Mouse (Mus musculus) kidney, postnatal 0 days (tissue): Measurements from ENCODE around the gene Megf6. TPM values are rescaled to one million over a fixed set of nuclear protein-coding genes. Genes with fewer than 3 reads are reported as not detected.
A peak's percentile ranks its signal among the peaks of the same experiment; 100 is the strongest.

Experiments used
- ATAC-seq: fragments of 200-750 bp; cut with Nextera tagmentation; replicated peaks from 2 replicates; pipeline ENCODE4 v1.8.0; 2017; ENCODE audit warnings: low read depth, moderate number of reproducible peaks, moderate TSS enrichment, moderate library complexity; ENCODE audit not compliant: low FRiP score
- DNase-seq: peaks from one replicate; pipeline ENCODE4 v3.0.0-alpha.2; 2016; ENCODE audit warnings: low spot score
- H3K27ac ChIP-seq: fragments of 300-500 bp; sonication (generic); 2 replicates; pipeline ENCODE4 v1.5.1; 2014; ENCODE audit warnings: mild to moderate bottlenecking
- H3K27me3 ChIP-seq: fragments of 300-500 bp; sonication (generic); 2 replicates; pipeline ENCODE4 v1.6.1; 2014; ENCODE audit warnings: low read length, mixed read lengths; ENCODE audit not compliant: insufficient read depth
- H3K36me3 ChIP-seq: fragments of 300-500 bp; sonication (generic); 2 replicates; pipeline ENCODE4 v1.6.1; 2014; ENCODE audit warnings: low read length, mixed read lengths; ENCODE audit not compliant: insufficient read depth
- H3K4me1 ChIP-seq: fragments of 300-500 bp; sonication (generic); replicated peaks from 2 replicates; pipeline ENCODE4 v1.6.1; 2014; ENCODE audit warnings: antibody characterized with exemption, low read length, mixed read lengths; ENCODE audit not compliant: insufficient read depth
- H3K4me2 ChIP-seq: fragments of 300-500 bp; sonication (generic); 2 replicates; pipeline ENCODE4 v1.6.1; 2014; ENCODE audit warnings: mild to moderate bottlenecking, low read length, moderate library complexity, mixed read lengths
- H3K4me3 ChIP-seq: fragments of 300-500 bp; sonication (generic); replicated peaks from 2 replicates; pipeline ENCODE4 v1.5.1; 2014; ENCODE audit warnings: low read depth, low read length
- H3K9ac ChIP-seq: fragments of 300-500 bp; sonication (generic); 2 replicates; pipeline ENCODE4 v1.6.1; 2014; ENCODE audit warnings: low read depth, low read length
- H3K9me3 ChIP-seq: fragments of 300-500 bp; sonication (generic); replicated peaks from 2 replicates; pipeline ENCODE4 v1.6.1; 2016; ENCODE audit warnings: low read length, inconsistent platforms, mixed read lengths
- CTCF ChIP-seq: IDR thresholded peaks from 2 replicates; pipeline ENCODE4 v1.5.1; 2016; ENCODE audit warnings: antibody characterized with exemption, low read depth, mild to moderate bottlenecking, moderate library complexity
- WGBS: fragments of 180-500 bp; shearing (Covaris S2); extraction: QIAGEN DNeasy Blood & Tissue Kit; methylation state at CpG from one replicate; pipeline ENCODE4 v1.1.7; 2014; 5-methylcytosine and 5-hydroxymethylcytosine counted together
- polyA plus RNA-seq: library from polyadenylated mRNA; unstranded; fragments of >200 nt; fragmentation: Nextera tagmentation; extraction: Ambion mirVana; gene quantifications from 2 replicates; pipeline ENCODE4 v1.2.1, GENCODE M21; 2015

Gene Megf6
- polyA plus RNA-seq, 1 experiment from 2014 or later = 5.0 TPM

DNA sequence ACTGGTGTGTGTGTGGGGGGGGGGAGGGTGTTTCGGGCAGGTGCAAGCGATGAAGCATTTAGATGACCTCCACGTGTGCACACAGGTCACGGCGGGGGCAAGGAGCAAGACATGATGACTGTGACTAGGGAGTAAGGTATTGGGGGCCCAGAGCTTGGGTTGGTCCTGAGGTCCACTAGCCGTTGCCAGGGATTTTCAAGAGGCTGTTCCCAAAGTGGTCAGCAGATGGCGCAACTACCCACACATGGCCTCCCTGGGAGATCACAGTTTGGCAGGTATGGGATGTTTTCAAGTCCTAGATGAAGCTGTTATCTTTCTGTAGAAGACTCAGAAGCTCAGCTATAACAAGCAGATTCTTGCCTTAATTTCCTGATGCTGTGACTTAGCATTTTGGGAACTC lies 7.2 kb upstream of the Megf6 start:
- H3K4me1 ChIP-seq = peaks cover 15% of the 10 kb centered on the region; the same call in 1 of the 2 replicates
- H3K4me2 ChIP-seq = no peak overlapping the region
- DNase-seq = peak; percentile 73
- peak; percentile 91 for TF ChIP-seq CTCF
- no peaks in the 10 kb centered on the region for H3K9me3 ChIP-seq
- no peak overlapping the region for H3K9ac ChIP-seq
- no peaks in the 10 kb centered on the region for H3K27me3 ChIP-seq
- H3K36me3 ChIP-seq = peaks cover under 1% of the 10 kb centered on the region
- H3K27ac ChIP-seq = no peak overlapping the region
- no peak overlapping the region for H3K4me3 ChIP-seq
- ATAC-seq = no peak
- WGBS = 8% methylated on average over 7 of the region's 7 CpGs

DNA sequence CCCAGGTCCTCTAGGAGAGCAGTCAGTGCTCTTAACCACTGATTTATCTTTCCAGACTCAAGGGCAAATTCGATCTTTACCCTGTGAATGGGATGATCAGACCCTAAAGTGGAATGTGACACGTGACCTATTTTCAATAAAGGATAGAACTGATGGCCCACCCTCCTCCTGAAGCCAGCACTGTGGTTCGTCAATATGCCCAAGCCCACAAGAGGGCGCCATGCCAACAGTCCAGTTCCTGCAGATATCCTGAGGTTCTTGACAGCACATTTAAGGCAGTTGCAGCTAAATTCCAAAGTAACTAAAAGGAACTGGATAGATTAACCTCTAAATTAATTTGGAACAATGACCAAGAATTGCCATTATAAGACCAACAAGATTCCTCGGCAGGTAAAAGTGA lies 3.5 kb upstream of the Megf6 start:
- no peaks in the 10 kb centered on the region for H3K9me3 ChIP-seq
- 27% methylated on average over 5 of the region's 5 CpGs for WGBS
- TF ChIP-seq CTCF = peak; percentile 80
- no peak overlapping the region for H3K4me3 ChIP-seq
- peaks cover 33% of the 10 kb centered on the region for H3K27me3 ChIP-seq
- no peak overlapping the region for H3K27ac ChIP-seq
- no peak overlapping the region for H3K9ac ChIP-seq
- H3K4me2 ChIP-seq = no peak overlapping the region
- no peaks in the 10 kb centered on the region for H3K36me3 ChIP-seq
- DNase-seq (peak; percentile 62), ATAC-seq (no peak)
- peaks cover 14% of the 10 kb centered on the region; the same call in 1 of the 2 replicates for H3K4me1 ChIP-seq

DNA sequence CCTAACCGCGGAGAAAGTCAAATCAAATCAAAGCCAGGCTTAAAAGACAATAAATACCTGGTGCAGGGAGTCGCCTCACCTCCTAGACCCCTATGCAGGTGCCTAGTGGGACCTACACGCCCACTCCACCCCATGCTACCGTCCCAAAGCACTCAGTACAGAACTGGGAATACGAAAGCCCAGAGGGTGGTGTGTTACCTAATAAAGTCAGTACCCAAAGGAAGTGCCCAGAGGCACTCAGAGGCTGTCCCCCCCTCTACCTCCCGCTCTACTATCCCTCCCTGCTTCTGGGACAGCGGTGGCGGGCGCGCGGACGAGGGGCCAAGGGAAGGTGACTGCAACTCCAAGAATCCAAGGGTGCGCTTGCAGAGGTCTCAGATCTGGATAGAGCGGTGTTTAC lies 509 bp upstream of the Megf6 start:
- Histone ChIP-seq H3K4me1 (peaks cover 14% of the 10 kb centered on the region; the same call in 1 of the 2 replicates), H3K9me3 (no peaks in the 10 kb centered on the region), H3K27ac (no peak overlapping the region), H3K27me3 (peaks cover 40% of the 10 kb centered on the region), H3K4me2 (peak overlapping the region; percentile 67), H3K9ac (0 out of 2 replicates have a peak overlapping the region, but pooled peaks have one; percentile 37), H3K4me3 (peak overlapping the region; percentile 43), H3K36me3 (no peaks in the 10 kb centered on the region)
- ATAC-seq = 0 out of 2 replicates have a peak, but pooled peaks have one; percentile 11
- no peak for DNase-seq
- no peak for TF ChIP-seq CTCF
- 3% methylated on average over 15 of the region's 15 CpGs for WGBS

DNA sequence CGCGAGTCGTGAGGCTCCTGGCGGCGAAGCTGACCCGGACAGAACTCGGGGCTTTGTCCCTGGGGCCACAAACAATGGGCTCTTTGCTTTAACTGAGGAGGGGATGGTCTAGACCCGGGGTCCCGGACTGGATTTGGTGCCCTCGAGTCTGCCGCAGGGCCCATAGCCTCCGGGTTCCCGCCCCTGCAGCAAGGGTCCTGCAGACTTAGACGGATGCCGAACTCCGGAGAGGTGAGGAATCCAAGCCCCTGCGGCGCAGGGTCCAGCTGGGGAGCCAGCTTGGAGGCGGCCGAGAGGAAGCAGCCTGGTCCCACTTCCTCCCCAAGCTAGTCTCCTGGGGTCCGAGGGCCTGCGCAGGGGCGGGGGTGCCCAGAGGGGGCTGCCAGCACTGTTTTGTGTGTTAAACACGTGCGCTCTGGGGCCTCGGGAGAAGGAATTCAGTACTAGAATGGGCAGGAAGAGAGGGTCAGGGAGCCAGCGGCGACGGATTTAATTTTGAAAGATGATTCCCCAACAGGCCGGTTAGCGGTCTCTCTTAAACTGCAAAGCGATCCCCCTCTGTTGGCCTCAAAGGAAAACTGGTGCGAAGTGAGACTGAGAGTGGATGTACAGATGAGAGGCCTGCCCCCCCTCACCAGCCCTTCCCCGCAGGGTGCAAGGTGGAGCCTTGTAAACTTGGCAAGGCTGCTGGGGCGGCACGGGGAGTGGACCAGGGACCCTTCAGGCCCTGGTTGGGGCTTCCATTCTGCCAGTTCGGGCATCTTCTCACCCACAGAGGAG lies 811 bp downstream of the Megf6 start:
- Histone ChIP-seq H3K27ac (no peak overlapping the region), H3K9me3 (no peaks in the 10 kb centered on the region), H3K9ac (peak overlapping the region; percentile 42), H3K27me3 (peaks cover 40% of the 10 kb centered on the region), H3K36me3 (no peaks in the 10 kb centered on the region), H3K4me1 (peaks cover 14% of the 10 kb centered on the region; the same call in 1 of the 2 replicates), H3K4me3 (peak overlapping the region; percentile 43), H3K4me2 (peak overlapping the region; percentile 67)
- no peak for TF ChIP-seq CTCF
- DNase-seq = peak; percentile 40
- WGBS = 2% methylated on average over 37 of the region's 37 CpGs
- no peak; the same call in 1 of the 2 replicates for ATAC-seq

DNA sequence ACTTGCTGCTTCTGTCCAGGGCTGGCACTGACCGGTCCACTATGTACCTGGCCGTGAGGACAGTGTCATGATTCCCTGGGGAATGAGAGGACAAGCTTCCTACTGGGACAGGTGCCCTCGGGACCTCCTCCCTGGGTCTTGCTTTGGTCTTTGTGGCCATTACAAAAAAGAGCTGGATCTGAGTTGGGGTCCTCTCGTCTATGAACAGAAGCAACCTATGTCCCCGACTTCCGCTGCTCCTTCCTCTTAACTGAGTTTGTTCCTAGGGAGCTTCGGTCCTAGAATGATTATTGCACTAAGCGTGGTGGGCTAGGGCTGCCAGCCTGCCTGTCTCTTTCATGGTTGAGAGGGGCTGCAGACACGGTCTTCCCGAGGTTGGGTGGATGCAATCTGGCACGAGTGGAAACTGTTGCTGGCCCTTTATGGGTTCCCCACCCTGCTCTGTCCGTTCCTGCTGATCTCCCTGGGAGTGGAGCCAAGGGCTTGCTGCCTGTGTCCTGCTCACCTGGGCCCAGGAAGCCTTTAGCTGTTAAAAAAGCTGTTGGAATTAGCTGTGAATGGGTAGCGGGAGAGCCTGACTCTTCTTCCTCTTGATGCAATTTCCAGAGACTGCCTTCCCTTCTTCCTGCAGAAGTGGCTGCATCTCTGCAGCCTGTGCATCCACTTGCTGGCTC lies 1.5 kb downstream of the Megf6 start:
- no peak for TF ChIP-seq CTCF
- no peak overlapping the region for H3K9ac ChIP-seq
- WGBS = 41% methylated on average over 13 of the region's 13 CpGs
- H3K4me2 ChIP-seq = peak overlapping the region; percentile 67
- ATAC-seq (no peak), DNase-seq (no peak)
- H3K9me3 ChIP-seq = no peaks in the 10 kb centered on the region
- peaks cover 40% of the 10 kb centered on the region for H3K27me3 ChIP-seq
- H3K4me1 ChIP-seq = peaks cover 14% of the 10 kb centered on the region; the same call in 1 of the 2 replicates
- H3K4me3 ChIP-seq = peak overlapping the region; percentile 43; the same call in 1 of the 2 replicates
- no peak overlapping the region for H3K27ac ChIP-seq
- no peaks in the 10 kb centered on the region for H3K36me3 ChIP-seq

DNA sequence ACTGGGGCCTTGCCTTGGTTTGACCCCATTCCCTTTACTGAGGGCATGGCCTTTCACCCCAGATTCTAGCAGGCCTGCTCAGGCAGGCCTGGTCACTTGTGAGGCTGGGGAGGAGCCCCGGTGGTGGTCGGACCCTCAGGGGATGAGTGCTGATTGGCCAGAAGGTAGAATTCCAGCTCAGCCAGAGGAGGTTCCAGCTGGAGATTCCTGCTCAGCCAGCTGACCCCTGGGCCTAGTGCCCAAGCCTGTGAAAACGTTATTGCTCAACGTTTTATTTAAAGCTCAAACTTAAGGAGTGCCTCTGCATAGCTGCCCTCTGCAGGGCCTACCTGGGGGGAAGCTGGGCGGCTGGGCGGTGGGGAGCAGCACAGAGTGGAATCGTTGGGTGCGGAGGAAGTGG lies 6.7 kb downstream of the Megf6 start:
- WGBS = 58% methylated on average over 8 of the region's 8 CpGs
- Histone ChIP-seq H3K9ac (no peak overlapping the region), H3K36me3 (no peaks in the 10 kb centered on the region), H3K27me3 (0 out of 2 replicates have a peak, but pooled peaks cover 6% of the 10 kb centered on the region), H3K4me3 (no peak overlapping the region), H3K4me2 (no peak overlapping the region), H3K9me3 (no peaks in the 10 kb centered on the region), H3K27ac (no peak overlapping the region), H3K4me1 (no peaks in the 10 kb centered on the region)
- no peak for TF ChIP-seq CTCF
- no peak for DNase-seq
- no peak; the same call in 1 of the 2 replicates for ATAC-seq
